Mouse (Mus musculus): ENCODE measurements around the gene Pex1.
"Not testable (repeated sequence)": the region's sequence is repeated elsewhere in the genome, so short reads cannot be mapped to it uniquely, and the experiment has no call there.

Pex1 gene

GRCm38 (mm10) chr5:3595693-3596398 is at the start of gene Pex1:
TSS of gene Pex1 (plus strand) at chr5:3596066.
- DNase-seq (ENCODE audit: low spot score): peak; percentile 94

- DNase-seq (ENCODE audit: low spot score): no peak
Observed at GRCm38 (mm10) chr5:3546226-3546625, 49.6 kb upstream of the Pex1 start.

DNA sequence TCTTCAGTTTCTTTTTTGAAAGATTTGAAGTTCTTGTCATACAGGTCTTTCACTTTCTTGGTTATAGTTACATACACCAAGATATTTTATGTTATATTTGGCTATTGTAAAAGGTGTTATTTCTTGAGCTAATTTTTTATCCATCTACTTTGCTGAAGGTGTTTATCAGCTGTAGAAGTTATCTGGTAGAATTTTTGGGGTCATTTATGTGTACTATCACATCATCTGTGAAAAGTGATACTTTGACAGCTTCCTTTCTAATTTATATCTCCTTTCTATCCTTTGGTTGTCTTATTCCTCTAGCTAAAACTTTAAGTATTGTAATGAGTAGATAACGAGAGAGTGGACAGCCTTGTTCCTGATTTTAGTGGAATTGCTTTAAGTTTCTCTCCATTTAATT is 44.4 kb upstream of the Pex1 start:
- no peak for DNase-seq (ENCODE audit: low spot score)

- DNase-seq (ENCODE audit: low spot score): no peak
Observed at GRCm38 (mm10) chr5:3554198-3554597, 41.7 kb upstream of the Pex1 start.

DNA sequence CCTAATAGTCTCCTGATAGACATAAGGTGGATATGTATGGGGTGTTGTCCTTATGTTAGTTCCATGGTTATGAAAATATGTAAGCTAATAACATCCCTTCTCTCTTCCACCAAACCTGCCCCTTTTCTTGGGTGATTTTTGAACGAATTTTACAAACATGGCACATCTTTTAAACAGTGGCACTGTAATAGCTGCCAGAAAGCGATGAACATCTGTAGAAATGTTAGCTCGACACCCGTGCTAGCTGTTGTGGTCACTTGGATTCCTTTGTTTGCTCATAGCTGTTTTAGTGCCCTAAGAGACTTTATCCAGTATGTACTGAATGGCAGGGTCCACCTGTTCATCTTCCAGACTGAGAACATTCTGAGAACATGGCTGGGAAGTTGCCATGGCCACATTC is 24.6 kb upstream of the Pex1 start, which contains the start of gene 1700109H08Rik:
TSS of gene 1700109H08Rik (plus strand) at position 301 of the 400 bp plus-strand sequence.
- no peak for DNase-seq (ENCODE audit: low spot score)

DNA sequence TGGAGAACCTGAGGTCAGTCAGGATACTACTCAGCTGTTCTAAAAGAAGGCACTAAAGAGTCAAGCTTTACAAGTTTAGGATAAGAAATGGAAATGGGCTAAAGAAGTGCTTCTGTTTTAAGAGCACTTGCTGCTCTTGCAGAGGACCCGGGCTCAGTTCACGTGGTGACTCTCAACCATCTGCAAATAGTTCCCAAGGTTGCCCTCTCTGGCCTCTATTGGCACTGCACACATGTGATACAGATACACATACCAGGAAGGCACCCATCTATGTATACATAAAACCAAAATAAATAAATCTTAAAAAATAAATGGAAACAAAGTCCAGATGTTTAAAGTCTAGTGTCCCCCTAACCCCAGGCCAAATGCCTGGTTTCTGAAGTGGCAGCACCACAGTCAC is 21.0 kb upstream of the Pex1 start:
- no peak for DNase-seq (ENCODE audit: low spot score)

DNA sequence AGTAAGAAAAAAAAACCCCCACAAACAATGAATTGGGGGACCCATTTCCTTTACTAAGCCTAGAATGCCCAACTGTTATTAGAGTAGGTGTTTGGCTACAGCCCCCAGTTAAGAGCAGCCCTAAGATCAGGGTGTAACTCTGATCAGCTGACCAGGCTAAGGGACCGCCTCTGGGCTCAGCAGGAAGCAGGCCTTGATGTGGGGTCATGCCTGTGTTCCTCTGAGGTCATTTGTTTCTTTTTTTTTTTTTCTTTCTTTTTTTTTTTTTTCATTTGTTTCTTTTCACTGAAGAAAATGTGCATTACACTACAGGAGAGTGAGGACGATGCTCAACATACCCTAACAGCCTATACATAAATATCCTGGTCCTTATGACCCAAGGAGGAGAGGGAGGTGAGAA is 17.9 kb upstream of the Pex1 start:
- DNase-seq (ENCODE audit: low spot score): no peak

- no peak for DNase-seq (ENCODE audit: low spot score)
Observed at GRCm38 (mm10) chr5:3579066-3579465, 16.8 kb upstream of the Pex1 start.

DNA sequence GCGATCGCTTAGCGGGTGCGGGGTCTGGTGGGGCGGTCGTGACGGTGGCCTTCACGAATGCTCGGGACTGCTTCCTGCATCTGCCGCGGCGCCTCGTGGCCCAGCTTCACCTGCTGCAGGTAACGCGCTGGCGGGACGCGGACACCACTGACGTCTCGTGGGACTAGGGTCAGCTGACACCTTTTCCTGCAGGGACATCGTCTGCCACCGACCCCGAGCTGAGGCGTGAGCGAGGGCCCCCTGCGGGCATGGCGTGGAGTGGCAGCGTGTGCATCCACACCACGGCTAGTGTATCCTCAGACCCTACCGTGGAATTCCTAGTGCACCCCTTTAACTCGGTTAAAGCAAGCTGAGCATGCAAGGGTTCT is 517 bp downstream of the Pex1 start, which contains the start of gene Rbm48:
TSS of gene Rbm48 (minus strand) at position 187 of the 368 bp plus-strand sequence.
- peak; percentile 84 for DNase-seq (ENCODE audit: low spot score)

- no peak for DNase-seq (ENCODE audit: low spot score)
Observed at GRCm38 (mm10) chr5:3597171-3597570, 1.3 kb downstream of the Pex1 start.

- no peak for DNase-seq (ENCODE audit: low spot score)
Observed at GRCm38 (mm10) chr5:3598766-3599165, 2.9 kb downstream of the Pex1 start.

DNA sequence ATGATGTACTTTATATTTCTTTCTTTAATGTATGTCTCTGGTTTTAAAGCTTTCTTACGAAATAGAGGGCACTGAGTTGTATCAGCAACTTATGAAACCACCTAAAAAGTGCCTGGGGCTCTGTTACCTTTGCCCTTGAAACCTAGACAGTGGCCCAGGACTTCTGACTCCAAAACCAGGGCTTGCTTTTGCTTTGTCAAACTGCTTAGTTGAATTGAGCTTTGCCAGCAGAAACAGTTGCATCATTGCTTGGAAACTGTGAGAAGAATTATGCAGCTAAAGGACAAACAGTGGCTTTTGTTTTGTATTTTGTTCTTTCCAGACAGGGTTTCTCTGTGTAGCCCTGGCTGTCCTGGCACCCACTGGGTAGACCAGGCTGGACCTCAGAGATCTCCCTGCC is 4.4 kb downstream of the Pex1 start:
- DNase-seq (ENCODE audit: low spot score): no peak

GRCm38 (mm10) chr5:3600790-3601189 is 4.9 kb downstream of the Pex1 start:
- no peak for DNase-seq (ENCODE audit: low spot score)

GRCm38 (mm10) chr5:3607114-3607513 is 11.2 kb downstream of the Pex1 start:
- no peak for DNase-seq (ENCODE audit: low spot score)

GRCm38 (mm10) chr5:3609241-3609640 is 13.4 kb downstream of the Pex1 start:
- no peak for DNase-seq (ENCODE audit: low spot score)

GRCm38 (mm10) chr5:3611835-3612234 is 16.0 kb downstream of the Pex1 start:
- DNase-seq (ENCODE audit: low spot score): not testable (repeated sequence)

DNA sequence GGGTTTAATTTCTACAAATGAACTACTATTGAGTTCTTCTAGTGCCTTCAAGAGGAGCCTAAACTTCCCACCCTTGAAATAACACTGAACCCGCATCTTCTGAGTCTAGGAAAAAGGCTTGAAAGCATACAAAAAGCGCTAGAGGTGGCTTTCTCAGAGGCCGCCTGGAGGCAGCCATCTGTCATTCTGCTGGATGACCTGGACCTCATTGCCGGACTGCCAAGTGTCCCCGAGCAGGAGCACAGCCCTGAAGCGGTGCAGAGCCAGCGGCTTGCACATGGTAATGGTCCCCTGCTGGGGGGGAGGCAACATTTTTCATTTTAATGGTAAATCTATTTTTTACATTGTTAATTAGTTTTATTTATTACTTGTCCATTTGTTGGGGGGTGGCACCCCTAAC is 24.6 kb downstream of the Pex1 start:
- DNase-seq (ENCODE audit: low spot score): no peak

DNA sequence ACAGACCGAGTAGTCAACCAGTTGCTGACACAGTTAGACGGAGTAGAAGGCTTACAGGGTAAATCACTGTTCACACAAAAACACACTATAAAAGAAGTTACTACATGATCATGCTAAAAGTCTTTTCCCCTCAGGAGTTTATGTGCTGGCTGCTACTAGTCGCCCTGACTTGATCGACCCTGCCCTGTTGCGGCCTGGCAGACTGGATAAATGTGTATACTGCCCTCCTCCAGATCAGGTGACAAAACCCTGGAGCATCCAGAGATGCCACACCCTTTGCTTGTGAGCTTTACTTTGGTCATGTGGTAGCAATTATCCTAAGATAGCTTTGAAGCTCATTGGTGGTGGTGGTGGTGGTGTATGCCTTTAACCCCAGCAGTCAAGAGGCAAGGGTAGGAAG is 34.2 kb downstream of the Pex1 start:
- DNase-seq (ENCODE audit: low spot score): no peak

DNA sequence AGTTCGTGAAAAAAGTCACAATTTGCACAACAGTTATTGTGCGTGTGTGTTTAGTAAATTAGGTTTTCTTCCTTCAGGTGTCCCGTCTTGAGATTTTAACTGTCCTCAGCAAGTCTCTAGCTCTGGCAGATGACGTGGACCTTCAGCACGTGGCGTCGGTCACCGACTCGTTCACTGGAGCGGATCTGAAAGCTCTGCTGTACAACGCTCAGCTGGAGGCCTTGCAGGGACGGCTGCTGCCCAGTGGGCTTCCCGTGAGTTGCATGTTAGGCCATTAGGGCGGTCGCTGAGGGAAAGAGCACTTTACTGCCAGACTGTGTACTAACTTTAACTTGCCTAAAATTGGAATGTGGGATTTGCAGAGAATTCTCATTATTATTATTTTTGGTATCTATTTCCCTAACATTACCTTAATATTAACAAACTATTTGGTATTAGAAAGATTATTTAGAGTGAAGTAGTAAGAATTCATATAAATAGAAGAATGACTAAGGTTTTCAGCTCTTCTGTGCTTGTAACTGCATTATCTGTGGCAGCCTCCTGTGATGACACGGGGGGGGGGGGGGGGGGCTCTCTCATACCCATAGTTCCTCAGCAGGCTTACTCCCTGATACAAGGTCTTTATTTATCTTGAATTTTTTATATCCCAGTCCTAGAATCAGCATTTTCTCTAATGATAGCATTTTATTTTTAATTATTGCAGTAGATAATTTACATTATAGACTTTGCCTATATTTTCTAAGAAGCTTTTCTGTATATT is 35.8 kb downstream of the Pex1 start:
- DNase-seq (ENCODE audit: low spot score): no peak

DNA sequence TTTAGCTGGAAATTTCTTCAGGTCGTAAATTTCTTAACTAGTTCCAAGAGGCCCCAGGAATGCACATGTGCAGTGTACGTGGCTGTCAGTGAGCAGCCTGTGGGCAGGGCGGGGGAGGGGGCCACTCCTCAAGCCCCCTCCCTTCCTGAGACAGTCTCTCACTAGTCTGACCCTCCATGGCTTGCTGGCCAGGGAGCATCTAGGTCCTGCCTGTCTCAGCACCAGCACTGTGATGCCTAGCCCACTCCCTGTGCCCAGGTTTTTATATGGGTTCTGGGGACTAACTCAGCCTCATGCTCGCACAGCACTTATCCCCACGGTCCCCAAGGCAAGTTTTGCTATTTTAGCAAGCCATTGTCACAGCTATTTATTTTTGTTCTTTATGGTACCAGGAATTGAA is 36.4 kb downstream of the Pex1 start:
- DNase-seq (ENCODE audit: low spot score): no peak

DNA sequence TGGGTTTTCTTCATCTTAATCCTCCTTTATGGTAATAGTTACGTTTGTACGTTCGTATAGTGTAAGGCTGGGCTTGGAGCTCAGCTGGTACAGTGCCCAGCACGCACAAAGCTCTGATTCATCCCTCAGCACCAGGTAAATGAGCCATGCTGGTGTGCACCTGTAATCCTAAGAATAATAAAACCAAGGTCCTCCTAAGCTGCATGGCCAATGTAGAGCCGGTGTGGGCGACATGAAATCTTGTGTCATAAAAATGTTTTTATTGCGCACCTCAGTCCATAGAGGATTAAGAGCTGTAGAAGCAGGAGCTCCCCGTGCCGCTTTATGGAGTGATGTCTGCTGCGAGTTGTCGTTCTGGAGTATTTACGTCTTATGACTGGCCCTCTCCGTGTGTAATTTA is 37.4 kb downstream of the Pex1 start:
- DNase-seq (ENCODE audit: low spot score): no peak

GRCm38 (mm10) chr5:3633951-3634350 is 38.1 kb downstream of the Pex1 start:
- no peak for DNase-seq (ENCODE audit: low spot score)

- DNase-seq (ENCODE audit: low spot score): no peak
Observed at GRCm38 (mm10) chr5:3635286-3635685, 39.4 kb downstream of the Pex1 start.

GRCm38 (mm10) chr5:3644621-3645020 is 48.8 kb downstream of the Pex1 start:
- DNase-seq (ENCODE audit: low spot score): no peak
